Mouse (Mus musculus): ENCODE measurements around the gene Chil1. TPM values are rescaled to one million over a fixed set of nuclear protein-coding genes. Genes with fewer than 3 reads are reported as not detected.

Chil1 gene
- total RNA-seq, 2 experiments from 2014 or later: 5.0 to 5.9 TPM

- DNase-seq (ENCODE audit: extremely low spot score in 1 of 2, low spot score in 2 of 2): peak in 1 of 2 experiments; percentile 22
- intact Hi-C loops (cut with DNase I): no loop called here
These were observed 36.0 kb downstream of the Chil1 start for GRCm38 (mm10) chr1:134217942-134218341.

GRCm38 (mm10) chr1:134219608-134220007 lies 37.6 kb downstream of the Chil1 start:
- intact Hi-C loops (cut with DNase I): no loop called here
- peak in 1 of 2 experiments; percentile 30 for DNase-seq (ENCODE audit: extremely low spot score in 1 of 2, low spot score in 2 of 2)

- intact Hi-C loops (cut with DNase I): no loop called here
These were observed 39.2 kb downstream of the Chil1 start for GRCm38 (mm10) chr1:134221172-134221571.

GRCm38 (mm10) chr1:134222122-134223055 lies 40.4 kb downstream of the Chil1 start:
- intact Hi-C loops (cut with DNase I): no loop called here

More at GRCm38 (mm10) chr1:134221172-134221571, 39.2 kb downstream of the Chil1 start:
- no peak for DNase-seq (ENCODE audit: extremely low spot score in 1 of 2, low spot score in 2 of 2)

GRCm38 (mm10) chr1:134224649-134225227 lies 42.8 kb downstream of the Chil1 start:
- intact Hi-C loops (cut with DNase I): no loop called here
- no peak for DNase-seq (ENCODE audit: extremely low spot score in 1 of 2, low spot score in 2 of 2)

More at GRCm38 (mm10) chr1:134222122-134223055, 40.4 kb downstream of the Chil1 start:
- peak in 1 of 2 experiments; percentile 61 for DNase-seq (ENCODE audit: extremely low spot score in 1 of 2, low spot score in 2 of 2)

- no peak for DNase-seq (ENCODE audit: extremely low spot score in 1 of 2, low spot score in 2 of 2)
- intact Hi-C loops (cut with DNase I): no loop called here
These were observed 43.4 kb downstream of the Chil1 start for GRCm38 (mm10) chr1:134225375-134225774.

GRCm38 (mm10) chr1:134226739-134227138 lies 44.8 kb downstream of the Chil1 start:
- no peak for DNase-seq (ENCODE audit: extremely low spot score in 1 of 2, low spot score in 2 of 2)
- intact Hi-C loops (cut with DNase I): no loop called here

GRCm38 (mm10) chr1:134229806-134230575 lies 48.0 kb downstream of the Chil1 start:
- intact Hi-C loops (cut with DNase I): loop anchor here (5.0 kb wide), 1 partner anchor 33 kb away; no protein-coding TSS in a partner anchor
- no peak for DNase-seq (ENCODE audit: extremely low spot score in 1 of 2, low spot score in 2 of 2)

GRCm38 (mm10) chr1:134230638-134231228 lies 48.8 kb downstream of the Chil1 start:
- DNase-seq (ENCODE audit: extremely low spot score in 1 of 2, low spot score in 2 of 2): no peak
- intact Hi-C loops (cut with DNase I): loop anchor here (5.0 kb wide), 1 partner anchor 33 kb away; no protein-coding TSS in a partner anchor

- DNase-seq (ENCODE audit: extremely low spot score in 1 of 2, low spot score in 2 of 2): no peak
- intact Hi-C loops (cut with DNase I): loop anchor here (5.0 kb wide), 1 partner anchor 34 kb away; no protein-coding TSS in a partner anchor
These were observed 49.3 kb downstream of the Chil1 start for GRCm38 (mm10) chr1:134231270-134231669.

- no peak for DNase-seq (ENCODE audit: extremely low spot score in 1 of 2, low spot score in 2 of 2)
- intact Hi-C loops (cut with DNase I): loop anchor here (5.0 kb wide), 1 partner anchor 34 kb away; no protein-coding TSS in a partner anchor
These were observed 49.7 kb downstream of the Chil1 start for GRCm38 (mm10) chr1:134231681-134232080.

- peak in 1 of 2 experiments; percentile 47 for DNase-seq (ENCODE audit: extremely low spot score in 1 of 2, low spot score in 2 of 2)
These were observed 50.4 kb downstream of the Chil1 start for GRCm38 (mm10) chr1:134232326-134232725.

GRCm38 (mm10) chr1:134232778-134233531 lies 51.0 kb downstream of the Chil1 start:
- intact Hi-C loops (cut with DNase I): loop anchor here (5.0 kb wide), 1 partner anchor 36 kb away; no protein-coding TSS in a partner anchor
- peak; percentile 74 to 82 for DNase-seq (ENCODE audit: extremely low spot score in 1 of 2, low spot score in 2 of 2)

More at GRCm38 (mm10) chr1:134232326-134232725, 50.4 kb downstream of the Chil1 start:
- intact Hi-C loops (cut with DNase I): loop anchor here (5.0 kb wide), 1 partner anchor 35 kb away; no protein-coding TSS in a partner anchor

- intact Hi-C loops (cut with DNase I): loop anchor here (5.0 kb wide), 1 partner anchor 37 kb away; no protein-coding TSS in a partner anchor
- DNase-seq (ENCODE audit: extremely low spot score in 1 of 2, low spot score in 2 of 2): peak in 1 of 2 experiments; percentile 53
These were observed 51.9 kb downstream of the Chil1 start for GRCm38 (mm10) chr1:134233681-134234454.

GRCm38 (mm10) chr1:134234455-134235390 lies 52.7 kb downstream of the Chil1 start:
- peak in 1 of 2 experiments; percentile 77 for DNase-seq (ENCODE audit: extremely low spot score in 1 of 2, low spot score in 2 of 2)
- intact Hi-C loops (cut with DNase I): loop anchor here (5.0 kb wide), 1 partner anchor 37 kb away; no protein-coding TSS in a partner anchor

All from left cerebral cortex, postnatal 10 days (tissue).